Mouse (Mus musculus) midbrain, embryonic 12.5 days (tissue): ENCODE results near the gene Msrb3. TPM values are rescaled to one million over a fixed set of nuclear protein-coding genes. Genes with fewer than 3 reads are reported as not detected.

Source experiments
- ATAC-seq: fragments of 200-750 bp; cut with Nextera tagmentation; 2 replicates; pipeline ENCODE4 v1.8.0; 2017; ENCODE audit warnings: low read depth, moderate TSS enrichment, moderate library complexity; ENCODE audit not compliant: low FRiP score
- H3K27ac ChIP-seq: fragments of 300-500 bp; sonication (generic); replicated peaks from 2 replicates; pipeline ENCODE4 v1.5.1; 2016; ENCODE audit warnings: mild to moderate bottlenecking
- H3K27me3 ChIP-seq: fragments of 300-500 bp; sonication (generic); 2 replicates; pipeline ENCODE4 v1.6.1; 2016; ENCODE audit warnings: mild to moderate bottlenecking
- H3K36me3 ChIP-seq: fragments of 300-500 bp; sonication (generic); 2 replicates; pipeline ENCODE4 v1.6.1; 2016
- H3K4me1 ChIP-seq: fragments of 300-500 bp; sonication (generic); 2 replicates; pipeline ENCODE4 v1.6.1; 2016
- H3K4me2 ChIP-seq: fragments of 300-500 bp; sonication (generic); replicated peaks from 2 replicates; pipeline ENCODE4 v1.6.1; 2016; ENCODE audit warnings: mild to moderate bottlenecking, moderate library complexity
- H3K4me3 ChIP-seq: fragments of 300-500 bp; sonication (generic); 2 replicates; pipeline ENCODE4 v1.5.1; 2016; ENCODE audit warnings: mild to moderate bottlenecking
- H3K9ac ChIP-seq: fragments of 300-500 bp; sonication (generic); replicated peaks from 2 replicates; pipeline ENCODE4 v1.6.1; 2016; ENCODE audit warnings: mild to moderate bottlenecking, moderate library complexity
- H3K9me3 ChIP-seq: fragments of 300-500 bp; sonication (generic); 2 replicates; pipeline ENCODE4 v1.6.1; 2016; ENCODE audit warnings: mild to moderate bottlenecking
- WGBS: fragments of 180-500 bp; shearing (Covaris S2); methylation state at CpG from one replicate; pipeline ENCODE4 v1.1.7; 2016; 5-methylcytosine and 5-hydroxymethylcytosine counted together
- polyA plus RNA-seq: library from polyadenylated mRNA; unstranded; fragments of >200 nt; fragmentation: Nextera tagmentation; extraction: Ambion mirVana; gene quantifications from 2 replicates; pipeline ENCODE4 v1.2.1, GENCODE M21; 2016

The Msrb3 gene
- polyA plus RNA-seq, 1 experiment from 2014 or later = 3.6 TPM

DNA sequence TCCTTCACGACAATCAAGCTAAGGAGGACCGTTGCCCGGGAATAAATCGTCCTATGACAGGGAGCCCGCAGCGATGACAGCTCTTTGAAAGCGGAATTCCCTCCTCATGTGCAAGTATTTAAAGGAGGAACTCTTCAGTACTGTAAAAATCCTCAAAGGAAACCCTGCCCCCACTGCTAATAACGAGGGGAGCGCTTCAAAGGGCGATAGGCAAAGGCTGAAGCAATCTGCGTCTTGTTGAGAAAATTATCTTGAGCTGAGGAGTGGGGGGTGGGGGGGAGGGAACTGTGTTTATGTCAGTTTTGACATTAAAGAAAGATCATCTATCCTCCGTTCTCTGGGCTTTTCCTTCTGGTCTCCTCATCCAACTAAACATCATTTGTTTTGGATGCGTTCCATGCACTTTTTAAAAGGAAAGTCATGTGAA is 104.5 kb downstream of the Msrb3 start:
- H3K9me3 ChIP-seq = no peaks in the 10 kb centered on the region
- no peak overlapping the region for H3K27ac ChIP-seq
- no peak overlapping the region for H3K4me3 ChIP-seq
- H3K9ac ChIP-seq = no peak overlapping the region
- WGBS = 63% methylated on average over 13 of the region's 13 CpGs
- peaks cover 8% of the 10 kb centered on the region; the same call in 1 of the 2 replicates for H3K4me1 ChIP-seq
- 0 out of 2 replicates have a peak overlapping the region, but pooled peaks have one; percentile 1 for H3K4me2 ChIP-seq
- no peak for ATAC-seq
- no peaks in the 10 kb centered on the region for H3K27me3 ChIP-seq
- no peaks in the 10 kb centered on the region for H3K36me3 ChIP-seq

DNA sequence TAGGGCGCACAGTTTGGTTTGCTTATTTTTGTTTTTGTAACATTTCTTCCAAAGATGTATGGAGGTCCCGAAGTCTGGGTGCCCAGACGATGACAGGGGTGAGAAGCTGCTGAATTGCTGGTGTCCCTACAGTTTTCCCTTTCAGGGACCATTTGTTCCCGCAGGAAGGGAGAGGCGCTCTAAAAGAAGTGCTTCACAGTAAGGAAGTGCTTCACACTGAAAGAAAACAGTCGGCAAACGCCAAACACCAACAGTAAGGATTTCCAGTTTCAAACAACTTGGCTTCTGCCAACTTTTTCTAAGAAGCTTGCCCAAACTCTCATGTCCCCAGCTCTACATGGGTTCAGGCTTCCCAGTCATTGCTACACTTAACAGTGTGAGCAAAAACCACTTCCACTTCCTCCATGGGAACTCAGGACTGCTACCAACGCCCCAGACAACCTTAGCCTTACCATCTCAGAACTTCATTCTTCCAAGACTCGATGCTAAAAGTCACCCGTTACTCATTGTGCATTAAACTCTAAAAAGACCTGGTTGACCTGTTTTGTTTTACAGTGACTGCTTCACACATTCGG is 106.6 kb downstream of the Msrb3 start:
- no peak for ATAC-seq
- Histone ChIP-seq H3K27me3 (no peaks in the 10 kb centered on the region), H3K27ac (no peak overlapping the region), H3K36me3 (no peaks in the 10 kb centered on the region), H3K9ac (no peak overlapping the region), H3K4me1 (peaks cover 8% of the 10 kb centered on the region; the same call in 1 of the 2 replicates), H3K9me3 (no peaks in the 10 kb centered on the region), H3K4me2 (no peak overlapping the region), H3K4me3 (no peak overlapping the region)
- 80% methylated on average over 11 of the region's 11 CpGs for WGBS

- H3K27me3 ChIP-seq = no peaks in the 10 kb centered on the region
- H3K36me3 ChIP-seq = no peaks in the 10 kb centered on the region
- H3K9ac ChIP-seq = no peak overlapping the region
- peaks cover 8% of the 10 kb centered on the region; the same call in 1 of the 2 replicates for H3K4me1 ChIP-seq
- WGBS = 87% methylated on average over 11 of the region's 11 CpGs
- H3K27ac ChIP-seq = no peak overlapping the region
- no peak for ATAC-seq
- H3K4me2 ChIP-seq = no peak overlapping the region
- no peaks in the 10 kb centered on the region for H3K9me3 ChIP-seq
- H3K4me3 ChIP-seq = no peak overlapping the region
Measured at GRCm38 (mm10) chr10:120791438-120791837, 107.5 kb downstream of the Msrb3 start.

- Histone ChIP-seq H3K9ac (no peak overlapping the region), H3K27ac (no peak overlapping the region), H3K4me1 (0 out of 2 replicates have a peak, but pooled peaks cover 10% of the 10 kb centered on the region), H3K27me3 (no peaks in the 10 kb centered on the region), H3K9me3 (no peaks in the 10 kb centered on the region), H3K36me3 (no peaks in the 10 kb centered on the region), H3K4me2 (no peak overlapping the region), H3K4me3 (no peak overlapping the region)
- no peak for ATAC-seq
- WGBS = 69% methylated on average over 10 of the region's 10 CpGs
Measured at GRCm38 (mm10) chr10:120787202-120787601, 111.7 kb downstream of the Msrb3 start.

DNA sequence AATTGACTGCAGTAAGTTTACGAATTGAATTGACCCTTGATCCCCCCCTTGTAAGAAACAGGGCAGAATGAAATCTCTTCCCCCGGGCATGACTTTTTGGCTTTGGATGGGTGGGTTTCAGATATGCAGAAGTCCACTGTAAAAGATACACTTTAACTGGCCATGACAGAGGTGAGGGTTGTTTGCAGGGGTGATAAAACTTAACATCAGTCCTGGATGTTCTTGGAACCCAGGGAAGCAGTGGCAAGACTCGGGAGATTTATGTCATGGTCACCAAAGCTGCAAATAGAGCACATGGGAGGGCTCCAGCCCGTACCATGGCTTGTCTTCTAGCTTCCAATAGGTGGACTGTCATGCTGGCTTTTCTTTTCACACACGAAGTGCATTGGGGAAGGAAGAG is 114.4 kb downstream of the Msrb3 start:
- 0 out of 2 replicates have a peak, but pooled peaks cover 10% of the 10 kb centered on the region for H3K4me1 ChIP-seq
- no peak overlapping the region for H3K27ac ChIP-seq
- 54% methylated on average over 5 of the region's 5 CpGs for WGBS
- H3K9ac ChIP-seq = no peak overlapping the region
- H3K36me3 ChIP-seq = no peaks in the 10 kb centered on the region
- no peak overlapping the region for H3K4me3 ChIP-seq
- no peaks in the 10 kb centered on the region for H3K27me3 ChIP-seq
- no peak overlapping the region for H3K4me2 ChIP-seq
- no peaks in the 10 kb centered on the region for H3K9me3 ChIP-seq
- ATAC-seq = no peak

- 90% methylated on average over 9 of the region's 9 CpGs for WGBS
- no peak for ATAC-seq
- H3K9ac ChIP-seq = no peak overlapping the region
- H3K27me3 ChIP-seq = no peaks in the 10 kb centered on the region
- 0 out of 2 replicates have a peak, but pooled peaks cover 10% of the 10 kb centered on the region for H3K4me1 ChIP-seq
- no peak overlapping the region for H3K4me2 ChIP-seq
- no peaks in the 10 kb centered on the region for H3K9me3 ChIP-seq
- no peaks in the 10 kb centered on the region for H3K36me3 ChIP-seq
- H3K4me3 ChIP-seq = no peak overlapping the region
- H3K27ac ChIP-seq = no peak overlapping the region
Measured at GRCm38 (mm10) chr10:120783393-120783792, 115.5 kb downstream of the Msrb3 start.

GRCm38 (mm10) chr10:120777499-120777898 is 121.4 kb downstream of the Msrb3 start:
- Histone ChIP-seq H3K27ac (no peak overlapping the region), H3K4me1 (no peaks in the 10 kb centered on the region), H3K4me2 (no peak overlapping the region), H3K9me3 (no peaks in the 10 kb centered on the region), H3K9ac (no peak overlapping the region), H3K4me3 (no peak overlapping the region), H3K36me3 (no peaks in the 10 kb centered on the region), H3K27me3 (no peaks in the 10 kb centered on the region)
- ATAC-seq = no peak
- WGBS = 80% methylated on average over 3 of the region's 3 CpGs

DNA sequence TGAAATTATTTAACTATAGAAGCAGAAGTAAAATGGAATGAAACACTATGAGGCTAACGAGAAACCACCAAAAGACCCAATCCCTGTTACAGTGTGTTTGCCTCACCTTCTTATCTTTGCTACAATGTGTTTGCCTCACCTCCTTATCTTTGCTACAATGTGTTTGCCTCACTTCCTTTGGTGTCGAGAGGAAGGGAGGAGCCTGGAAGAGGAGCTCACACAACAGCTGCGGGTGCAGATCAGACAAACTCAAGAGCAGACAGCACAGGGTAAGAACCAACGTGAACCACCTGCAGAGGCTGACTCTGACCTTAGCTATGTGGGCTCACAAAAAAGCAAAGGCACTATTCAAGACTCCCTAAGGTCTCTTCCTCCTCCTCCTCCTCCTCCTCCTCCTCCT is 123.5 kb downstream of the Msrb3 start:
- 87% methylated on average over 4 of the region's 4 CpGs for WGBS
- Histone ChIP-seq H3K27me3 (no peaks in the 10 kb centered on the region), H3K9ac (no peak overlapping the region), H3K4me2 (no peak overlapping the region), H3K4me3 (no peak overlapping the region), H3K9me3 (no peaks in the 10 kb centered on the region), H3K27ac (no peak overlapping the region), H3K4me1 (no peaks in the 10 kb centered on the region), H3K36me3 (no peaks in the 10 kb centered on the region)
- ATAC-seq = no peak

GRCm38 (mm10) chr10:120767418-120767817 is 131.5 kb downstream of the Msrb3 start:
- Histone ChIP-seq H3K4me2 (no peak overlapping the region), H3K27ac (no peak overlapping the region), H3K9ac (no peak overlapping the region), H3K27me3 (no peaks in the 10 kb centered on the region), H3K4me3 (no peak overlapping the region), H3K9me3 (0 out of 2 replicates have a peak, but pooled peaks cover 6% of the 10 kb centered on the region), H3K36me3 (no peaks in the 10 kb centered on the region), H3K4me1 (peaks cover 10% of the 10 kb centered on the region)
- WGBS = 94% methylated on average over 3 of the region's 3 CpGs
- ATAC-seq = no peak

DNA sequence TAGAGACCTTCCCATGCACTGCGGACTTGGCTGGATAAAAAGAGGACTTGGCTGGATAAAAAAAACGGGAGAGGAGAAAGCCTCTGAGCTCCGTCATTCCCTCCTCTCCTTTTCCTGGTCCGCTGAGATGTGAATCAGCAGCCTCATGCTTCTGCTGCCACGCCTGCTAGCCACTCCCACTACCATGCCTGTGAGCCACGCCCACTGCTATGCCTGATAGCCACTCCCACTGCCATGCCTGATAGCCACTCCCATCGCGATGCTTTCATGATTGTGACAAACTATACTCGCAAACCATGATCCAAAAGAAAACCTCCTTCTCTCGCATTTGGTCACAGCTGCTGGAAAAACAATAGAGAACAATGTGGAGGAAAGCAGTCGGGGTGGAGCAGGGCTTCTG is 133.5 kb downstream of the Msrb3 start:
- no peak overlapping the region; the same call in 1 of the 2 replicates for H3K9ac ChIP-seq
- ATAC-seq = no peak
- H3K36me3 ChIP-seq = no peaks in the 10 kb centered on the region
- peaks cover 10% of the 10 kb centered on the region for H3K4me1 ChIP-seq
- WGBS = 87% methylated on average over 11 of the region's 11 CpGs
- H3K4me3 ChIP-seq = no peak overlapping the region
- 0 out of 2 replicates have a peak, but pooled peaks cover 6% of the 10 kb centered on the region for H3K9me3 ChIP-seq
- H3K27me3 ChIP-seq = no peaks in the 10 kb centered on the region
- H3K27ac ChIP-seq = no peak overlapping the region
- no peak overlapping the region for H3K4me2 ChIP-seq

DNA sequence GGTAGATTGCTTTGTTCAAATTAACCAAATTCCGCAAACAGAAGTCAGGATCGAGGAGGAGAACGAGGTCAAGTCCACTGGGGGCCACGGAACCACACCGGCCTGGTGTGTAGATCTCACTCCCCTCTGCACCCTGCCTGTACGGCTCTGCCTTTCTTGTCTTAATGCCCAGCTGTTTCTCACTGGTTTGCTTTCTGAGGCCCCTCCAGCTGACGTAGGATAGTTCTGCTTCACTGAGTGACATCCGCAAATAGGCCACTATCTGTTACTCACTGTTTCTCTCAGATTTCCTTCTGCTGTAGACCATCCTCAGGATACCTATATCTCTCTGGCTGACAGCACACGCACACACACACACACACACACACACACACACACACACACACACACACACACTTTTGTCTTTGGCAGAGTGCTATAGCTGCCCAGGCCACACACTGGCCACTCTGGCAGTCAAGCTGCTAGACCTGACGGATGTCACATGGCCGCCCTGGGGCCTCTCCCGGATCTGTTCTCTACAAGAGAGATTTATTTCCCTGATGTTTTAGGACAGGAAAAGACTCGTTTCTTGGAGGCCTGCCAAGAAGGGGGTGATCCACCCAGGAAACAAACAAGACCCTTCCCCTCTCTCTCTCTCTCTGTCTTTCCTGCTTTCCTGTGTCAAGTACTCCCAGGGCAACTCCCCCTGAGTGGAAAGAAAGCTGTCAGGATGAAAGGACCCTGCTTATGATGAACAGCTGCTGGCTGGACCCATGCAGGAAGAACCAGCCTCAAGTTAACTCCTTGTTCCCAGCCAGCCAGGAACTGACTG is 135.0 kb downstream of the Msrb3 start:
- Histone ChIP-seq H3K36me3 (no peaks in the 10 kb centered on the region), H3K4me1 (peaks cover 10% of the 10 kb centered on the region), H3K27ac (no peak overlapping the region), H3K4me3 (no peak overlapping the region), H3K9me3 (0 out of 2 replicates have a peak, but pooled peaks cover 6% of the 10 kb centered on the region), H3K9ac (no peak overlapping the region), H3K27me3 (no peaks in the 10 kb centered on the region), H3K4me2 (no peak overlapping the region)
- WGBS = 69% methylated on average over 13 of the region's 13 CpGs
- peak; percentile 58; the same call in 1 of the 2 replicates for ATAC-seq

DNA sequence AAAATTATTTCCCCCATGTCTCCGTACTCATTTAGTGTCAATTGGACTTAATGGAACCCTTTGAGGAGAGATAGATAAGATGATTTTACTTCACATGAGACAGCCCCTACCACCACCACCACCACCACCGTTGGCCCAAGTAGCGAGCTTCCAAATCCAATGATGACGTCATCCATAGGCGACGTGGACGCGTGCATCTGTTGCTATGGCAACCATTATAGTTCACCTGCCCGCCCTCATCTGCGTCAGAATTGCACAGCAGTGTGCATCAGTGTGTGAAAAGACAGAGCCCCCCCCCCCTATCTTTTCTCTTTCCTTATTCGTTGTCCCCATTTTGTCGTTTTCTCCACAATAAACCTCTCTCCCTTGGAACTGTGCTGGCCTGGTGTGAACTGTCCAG is 135.9 kb downstream of the Msrb3 start:
- Histone ChIP-seq H3K9ac (no peak overlapping the region), H3K36me3 (no peaks in the 10 kb centered on the region), H3K4me1 (peaks cover 10% of the 10 kb centered on the region), H3K4me2 (no peak overlapping the region), H3K27ac (no peak overlapping the region), H3K4me3 (no peak overlapping the region), H3K27me3 (no peaks in the 10 kb centered on the region), H3K9me3 (0 out of 2 replicates have a peak, but pooled peaks cover 6% of the 10 kb centered on the region)
- no peak for ATAC-seq
- WGBS = 78% methylated on average over 12 of the region's 12 CpGs
